ENCODE assay signal across 23 mouse cellular contexts in the genomic region with DNA sequence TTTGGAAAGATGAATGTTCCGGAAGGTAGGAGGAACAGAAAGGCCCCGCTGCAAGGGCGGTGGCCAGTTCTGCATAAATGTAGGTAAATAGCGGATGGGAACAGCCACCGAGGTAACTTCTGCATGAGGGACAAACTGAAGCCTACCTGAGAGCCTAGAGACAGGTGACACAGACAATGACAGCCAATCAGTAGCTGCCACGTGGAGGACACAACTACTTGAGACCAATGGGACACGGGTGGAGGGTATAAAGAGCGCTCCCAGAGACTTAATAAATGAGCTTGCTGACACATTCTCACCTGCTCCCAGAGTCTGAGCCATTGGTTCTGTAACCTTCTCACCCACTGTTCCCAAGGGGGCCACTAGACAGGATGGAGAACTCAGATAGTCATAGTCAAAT.
A peak's percentile ranks its signal among the peaks of the same experiment; 100 is the strongest.
DNase-seq lines count a peak whose midpoint lies in the region; ATAC-seq lines count a peak whose summit lies in the region.
"Had no signal": no experiment of that assay in that cellular context is flagged by ENCODE, and none has a peak within 500 bp of the region (broad histone marks: within the 10 kb centered on the region; RNA-seq: fewer than 3 reads in every experiment).

No protein-coding gene starts in this region.

- DNase-seq in thymus, postnatal 0 days (ENCODE audit: low spot score) = peak; percentile 49
- DNase-seq in thymus, adult 18-20 months = no peak
- peak; percentile 45 for DNase-seq in naive thymus-derived CD4-positive, alpha-beta T cell, adult 2 months (ENCODE audit: low read depth)
- DNase-seq in left cerebral cortex, postnatal 10 days (ENCODE audit: extremely low spot score in 1 of 2, low spot score in 2 of 2) = no peak
- DNase-seq: adrenal gland, postnatal 25 days; cerebellum, adult 11-12 months; cerebellum, adult 9-11 months; embryo, embryonic 11 days; heart, postnatal 14 days; kidney, adult 18-20 months; kidney, postnatal 36 days; lung, adult 2 months; right cerebral cortex, postnatal 14 days had no signal

- H3K27me3 ChIP-seq in megakaryocyte, embryonic 14.5 days (replicated peaks) = no peaks in the 10 kb centered on the region
- H3K27me3 ChIP-seq: embryonic facial prominence, embryonic 12.5 days; hindbrain, embryonic 15.5 days; midbrain, embryonic 12.5 days; neural tube, embryonic 15.5 days had no signal

- ATAC-seq in megakaryocyte, adult 5-6 weeks (ENCODE audit: poor library complexity, severe bottlenecking) = no peak
- ATAC-seq in monocyte, adult 5-6 weeks (replicated peaks; ENCODE audit: insufficient number of reproducible peaks, low FRiP score, low TSS enrichment, poor library complexity, severe bottlenecking) = no peak
- ATAC-seq: forebrain, embryonic 14.5 days had no signal

- H3K4me3 ChIP-seq in megakaryocyte, embryonic 14.5 days (replicated peaks) = peak overlapping the region; percentile 4
- H3K4me3 ChIP-seq: embryonic facial prominence, embryonic 12.5 days; hindbrain, embryonic 10.5 days; hindbrain, embryonic 15.5 days; layer of hippocampus, adult 2 months; midbrain, embryonic 12.5 days; neural tube, embryonic 15.5 days had no signal

- H3K4me1 ChIP-seq in megakaryocyte, embryonic 14.5 days = peaks cover 38% of the 10 kb centered on the region
- H3K4me1 ChIP-seq: embryonic facial prominence, embryonic 12.5 days; hindbrain, embryonic 10.5 days; hindbrain, embryonic 15.5 days; midbrain, embryonic 12.5 days; neural tube, embryonic 15.5 days had no signal

- H3K36me3 ChIP-seq in megakaryocyte, embryonic 14.5 days (replicated peaks; ENCODE audit: low read length) = no peaks in the 10 kb centered on the region
- H3K36me3 ChIP-seq: embryonic facial prominence, embryonic 12.5 days; hindbrain, embryonic 10.5 days; hindbrain, embryonic 15.5 days; midbrain, embryonic 12.5 days; neural tube, embryonic 15.5 days had no signal

- intact Hi-C loops in left cerebral cortex, postnatal 10 days (cut with DNase I) = no loop called here

- no peaks in the 10 kb centered on the region for H3K9me3 ChIP-seq in megakaryocyte, embryonic 14.5 days
- H3K9me3 ChIP-seq: embryonic facial prominence, embryonic 12.5 days; hindbrain, embryonic 10.5 days; hindbrain, embryonic 15.5 days; midbrain, embryonic 12.5 days; neural tube, embryonic 15.5 days had no signal

Comparison
In these comparisons a context has a peak if more than half of its experiments do, and no peak if none do; other contexts are left out.
1. DNase-seq: peak in thymus, postnatal 0 days (single experiment) and naive thymus-derived CD4-positive, alpha-beta T cell, adult 2 months (single experiment); none in thymus, adult 18-20 months (0 of 2) and left cerebral cortex, postnatal 10 days (0 of 2).